Mouse (Mus musculus): ENCODE data around the gene Fbxl3.

Fbxl3 gene

DNA sequence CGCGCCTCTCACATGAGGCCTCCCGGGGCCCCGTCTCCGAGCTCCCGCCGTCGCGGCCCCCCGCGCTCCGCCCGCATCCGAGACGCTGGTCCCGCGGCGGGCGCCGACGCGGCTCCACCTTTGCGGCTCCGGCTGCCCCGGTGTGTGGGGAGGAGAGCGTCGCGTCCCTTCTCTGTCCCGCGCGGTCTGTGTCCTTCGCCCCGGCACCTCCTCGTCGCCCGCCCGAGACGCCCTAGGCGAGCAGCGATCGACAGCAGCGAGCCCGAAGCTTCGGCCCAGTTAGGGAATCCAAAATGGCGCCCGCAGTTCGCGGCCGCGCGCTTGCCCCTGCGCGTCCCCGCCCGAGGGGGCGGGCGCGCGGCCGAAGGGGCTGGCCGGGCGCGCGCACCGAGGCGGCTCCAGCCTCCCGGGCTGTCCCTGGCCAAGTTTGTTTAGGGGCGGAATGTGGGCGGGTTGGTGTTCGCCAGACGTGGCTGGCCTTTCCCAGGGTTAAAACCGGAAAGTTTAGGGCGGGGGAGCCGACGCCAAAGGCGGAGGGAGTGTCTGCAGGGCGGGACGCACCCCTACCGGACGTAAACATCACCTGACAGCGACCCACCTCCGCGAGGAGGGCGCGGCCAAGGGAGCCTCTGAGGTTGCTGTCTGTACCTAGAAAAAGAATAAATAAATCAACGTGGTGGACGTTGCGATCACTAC is at the start of gene Fbxl3:
Fbxl3 (minus strand) TSS at position 329 of the 696 bp plus-strand sequence.
- peak; percentile 97 for DNase-seq (ENCODE audit: low spot score)

DNA sequence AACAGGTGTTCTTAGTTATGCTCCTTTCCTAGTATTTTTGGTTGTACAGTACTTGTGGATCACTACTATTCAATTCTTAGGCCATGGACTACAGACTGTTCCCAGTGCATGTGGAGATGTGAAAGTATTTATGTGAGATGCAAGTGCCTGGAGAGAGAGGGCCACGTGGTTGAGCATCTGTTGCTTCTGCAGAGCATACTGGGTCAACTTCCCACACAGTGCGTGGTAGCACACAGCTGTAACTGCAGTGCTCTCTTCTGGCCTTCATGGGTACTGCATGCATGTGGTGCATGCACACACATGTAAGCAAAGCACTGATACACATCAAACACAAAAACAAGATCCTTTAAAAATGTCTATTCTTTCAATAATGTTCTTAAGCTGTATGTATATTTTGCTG is 32.6 kb upstream of the Fbxl3 start:
- DNase-seq (ENCODE audit: low spot score): peak; percentile 8

DNA sequence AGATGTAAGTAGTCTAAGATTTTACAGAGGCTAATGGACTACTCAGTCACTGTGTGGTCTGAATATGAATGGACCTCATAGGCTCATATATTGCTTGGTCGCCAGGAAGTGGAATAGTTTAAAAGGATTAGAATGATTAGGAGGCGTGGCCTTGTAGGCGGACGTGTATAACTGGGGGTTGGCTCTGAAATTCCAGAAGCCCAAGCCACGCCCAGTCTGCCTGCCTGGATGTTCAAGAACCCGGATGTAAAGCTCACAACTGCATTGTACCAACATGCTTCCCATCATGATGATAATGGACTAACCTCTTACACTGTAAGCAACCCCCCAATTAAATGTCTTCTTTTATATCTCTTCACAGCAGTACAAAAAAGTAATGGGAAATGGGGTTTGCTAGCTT is 26.4 kb upstream of the Fbxl3 start:
- no peak for DNase-seq (ENCODE audit: low spot score)

DNA sequence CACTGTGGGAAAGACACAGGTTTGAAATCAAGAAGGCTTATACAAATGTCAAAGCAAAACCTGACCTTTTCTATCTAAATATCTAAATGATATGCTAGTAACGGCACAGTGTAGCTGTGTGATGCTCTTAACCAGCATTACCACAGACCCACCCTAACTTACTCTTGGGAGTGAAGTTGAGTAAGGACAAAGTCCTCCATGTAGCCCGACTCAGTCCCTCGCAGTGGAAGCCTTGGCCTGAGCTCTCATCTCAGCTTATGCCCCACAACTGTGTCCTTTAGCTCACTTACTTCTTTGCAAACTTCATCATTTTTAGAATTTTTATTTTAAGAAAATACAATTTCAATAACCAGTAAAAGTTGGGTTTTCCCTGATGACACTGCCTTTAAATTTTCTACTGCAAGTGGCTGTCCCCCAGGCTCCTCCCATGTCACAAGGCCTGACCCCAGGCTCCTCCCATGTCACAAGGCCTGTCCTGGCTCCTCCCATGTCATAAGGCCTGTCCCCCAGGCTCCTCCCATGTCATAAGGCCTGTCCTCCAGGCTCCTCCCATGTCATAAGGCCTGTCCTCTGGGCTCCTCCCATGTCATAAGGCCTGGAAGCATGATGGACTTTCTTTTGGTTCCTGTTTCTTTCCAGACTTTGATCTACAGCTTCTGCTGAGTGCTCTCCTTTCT is 15.8 kb upstream of the Fbxl3 start:
- DNase-seq (ENCODE audit: low spot score): peak; percentile 34

DNA sequence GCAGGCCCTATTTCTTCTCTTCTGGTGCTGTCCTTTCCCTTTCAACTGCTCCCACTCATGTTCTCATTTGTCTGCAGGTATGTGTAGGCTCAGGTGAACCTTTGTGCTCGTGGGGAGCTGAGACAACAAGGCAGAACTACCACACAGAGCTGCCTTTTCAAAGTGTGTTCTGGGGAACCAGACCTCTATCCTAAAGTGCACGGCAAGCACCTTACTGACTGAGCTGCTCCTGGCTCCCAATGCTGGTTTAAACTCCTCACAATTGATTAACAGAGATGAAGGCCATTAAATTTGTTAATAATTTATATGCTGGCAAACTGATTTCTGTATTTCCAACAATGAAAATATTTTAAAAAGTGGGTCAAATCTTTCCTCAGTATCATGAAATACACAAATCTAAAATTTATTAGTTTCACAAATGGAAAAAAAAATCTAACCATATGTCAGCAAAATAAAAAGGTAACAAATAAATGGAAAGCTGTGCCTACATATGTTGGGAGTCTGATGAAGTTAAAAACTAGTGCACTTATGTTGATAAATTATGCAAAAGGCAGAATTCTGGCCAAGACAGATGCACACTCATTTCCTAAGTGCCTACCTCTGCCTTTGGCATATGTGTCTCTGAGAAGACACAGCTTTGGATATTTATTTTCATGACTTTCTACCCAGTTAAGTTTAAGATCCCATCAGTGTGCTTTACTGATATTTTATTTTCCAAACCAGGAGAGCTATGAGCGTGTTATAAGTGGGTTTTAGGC is 13.4 kb upstream of the Fbxl3 start:
- no peak for DNase-seq (ENCODE audit: low spot score)

DNA sequence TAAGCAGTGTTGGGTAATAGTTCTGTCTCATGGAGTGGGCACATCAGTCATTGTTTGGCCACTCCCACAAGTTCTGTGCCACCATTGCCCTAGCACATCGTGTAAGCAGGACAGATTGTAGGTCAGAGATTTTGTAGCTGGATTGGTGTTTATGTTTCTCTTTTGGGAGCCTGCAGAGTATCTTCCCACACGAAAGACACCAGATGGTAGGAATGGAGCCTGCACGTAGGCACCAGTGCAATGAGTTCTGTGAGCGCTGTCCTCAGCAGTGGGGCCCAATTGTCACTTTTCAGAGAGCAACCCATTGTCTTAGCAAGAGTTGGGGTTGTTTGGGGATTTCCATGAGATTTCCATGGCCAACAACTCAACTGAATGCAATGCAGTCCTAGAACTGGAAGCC is 10.6 kb upstream of the Fbxl3 start:
- peak; percentile 54 for DNase-seq (ENCODE audit: low spot score)

DNA sequence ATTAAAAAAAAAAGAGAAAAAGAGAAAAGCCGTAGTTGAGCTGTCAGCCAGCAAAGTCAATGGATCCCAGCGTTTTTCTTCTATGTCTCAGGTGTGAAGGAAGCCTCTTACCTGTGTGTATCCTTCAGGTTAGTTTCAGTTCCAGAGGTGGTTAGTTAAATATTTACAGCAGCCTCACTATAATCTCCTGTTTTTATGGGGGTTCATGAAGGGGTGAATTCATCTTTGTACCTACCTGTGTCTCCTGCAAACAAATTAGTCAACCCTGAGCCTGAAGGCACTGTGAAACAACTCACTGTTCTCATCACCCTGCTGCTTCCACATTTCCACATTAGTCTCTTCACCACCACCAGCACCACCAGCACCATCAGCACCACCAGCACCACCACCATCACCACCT is 6.9 kb upstream of the Fbxl3 start:
- DNase-seq (ENCODE audit: low spot score): no peak

DNA sequence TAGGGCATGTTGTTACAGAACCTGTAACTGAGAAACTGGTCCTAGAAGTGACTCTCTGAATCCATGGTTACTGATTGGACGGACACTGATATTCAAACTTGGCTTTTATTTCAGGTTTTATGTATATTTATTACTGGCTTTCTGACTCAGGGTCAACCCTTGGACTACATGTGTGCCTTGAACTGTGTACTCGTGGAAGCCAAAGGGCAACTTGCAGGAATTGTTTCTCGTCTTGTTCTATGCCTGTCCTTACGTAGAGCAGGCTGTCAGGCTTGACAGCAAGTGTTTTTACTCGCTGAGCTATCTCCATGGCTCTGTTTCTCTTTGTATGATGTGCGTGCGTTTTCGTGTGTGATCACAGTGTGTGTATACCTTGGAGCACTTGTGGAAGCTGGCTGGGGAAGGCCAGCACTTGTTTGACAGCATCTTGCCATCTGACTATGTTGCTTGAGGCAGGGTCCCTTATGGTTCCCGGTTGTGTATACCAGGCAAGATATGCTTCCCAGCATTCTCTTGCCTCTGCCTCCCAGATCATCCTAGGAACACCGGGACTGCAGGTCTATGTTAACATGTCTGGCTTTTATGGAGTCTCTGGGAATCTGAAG is 3.5 kb upstream of the Fbxl3 start:
- DNase-seq (ENCODE audit: low spot score): no peak

DNA sequence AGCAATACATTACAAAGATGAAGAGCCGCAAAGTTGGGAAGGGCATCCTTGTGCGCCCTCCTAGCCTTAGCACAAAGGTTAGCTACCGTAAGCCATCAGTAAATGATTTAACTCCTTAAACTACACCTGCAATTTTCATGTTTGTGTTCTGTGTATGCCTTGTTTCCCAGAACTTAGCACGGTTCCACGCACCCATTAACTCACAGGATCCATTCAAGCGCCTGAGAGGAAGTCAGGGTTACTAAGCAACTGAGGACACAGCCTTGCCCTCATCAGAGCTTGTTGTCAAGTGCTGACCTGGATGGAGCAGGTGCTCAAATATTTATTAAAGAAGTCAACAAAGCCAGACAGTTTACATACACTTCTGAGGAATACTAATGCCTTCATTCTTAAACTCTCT is 2.9 kb upstream of the Fbxl3 start:
- no peak for DNase-seq (ENCODE audit: low spot score)

DNA sequence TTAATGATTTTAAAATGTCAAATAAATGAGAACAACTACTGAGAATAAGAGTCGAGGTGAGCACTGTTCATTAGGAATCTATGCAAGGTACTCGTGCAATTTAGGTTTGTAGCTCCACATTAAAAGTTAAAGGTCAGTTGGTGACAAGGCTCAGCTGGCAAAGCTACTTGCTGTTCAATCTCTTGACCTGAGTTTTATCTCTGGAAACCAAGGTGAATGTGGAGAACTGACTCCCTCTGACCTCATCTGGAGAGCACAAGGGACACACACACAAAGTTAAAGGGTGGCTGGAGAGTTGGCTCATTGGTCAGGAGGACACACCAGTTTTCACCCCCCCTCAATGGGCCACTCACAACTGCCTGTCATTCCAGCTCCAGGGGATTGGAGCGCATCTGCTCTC is 1.8 kb upstream of the Fbxl3 start:
- DNase-seq (ENCODE audit: low spot score): no peak

DNA sequence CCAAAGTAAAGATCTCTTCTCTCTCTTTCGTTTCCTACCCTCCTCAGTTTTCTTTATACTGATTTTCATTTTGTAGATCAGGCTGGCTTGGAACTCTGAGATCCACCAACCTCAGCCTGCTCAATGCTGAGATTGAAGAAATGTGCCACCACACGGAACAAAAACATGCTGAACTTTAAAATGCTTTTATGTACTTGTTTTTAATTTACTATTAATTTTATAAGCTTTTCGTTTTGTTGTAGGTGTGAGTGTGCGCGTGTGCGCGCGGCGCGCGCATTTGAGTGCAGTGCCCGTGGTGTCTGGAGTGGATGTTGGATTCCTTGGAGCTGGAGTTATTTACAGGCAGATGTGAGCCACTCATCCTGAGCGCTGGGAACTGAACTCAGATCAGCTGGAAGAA is 930 bp upstream of the Fbxl3 start:
- DNase-seq (ENCODE audit: low spot score): no peak

DNA sequence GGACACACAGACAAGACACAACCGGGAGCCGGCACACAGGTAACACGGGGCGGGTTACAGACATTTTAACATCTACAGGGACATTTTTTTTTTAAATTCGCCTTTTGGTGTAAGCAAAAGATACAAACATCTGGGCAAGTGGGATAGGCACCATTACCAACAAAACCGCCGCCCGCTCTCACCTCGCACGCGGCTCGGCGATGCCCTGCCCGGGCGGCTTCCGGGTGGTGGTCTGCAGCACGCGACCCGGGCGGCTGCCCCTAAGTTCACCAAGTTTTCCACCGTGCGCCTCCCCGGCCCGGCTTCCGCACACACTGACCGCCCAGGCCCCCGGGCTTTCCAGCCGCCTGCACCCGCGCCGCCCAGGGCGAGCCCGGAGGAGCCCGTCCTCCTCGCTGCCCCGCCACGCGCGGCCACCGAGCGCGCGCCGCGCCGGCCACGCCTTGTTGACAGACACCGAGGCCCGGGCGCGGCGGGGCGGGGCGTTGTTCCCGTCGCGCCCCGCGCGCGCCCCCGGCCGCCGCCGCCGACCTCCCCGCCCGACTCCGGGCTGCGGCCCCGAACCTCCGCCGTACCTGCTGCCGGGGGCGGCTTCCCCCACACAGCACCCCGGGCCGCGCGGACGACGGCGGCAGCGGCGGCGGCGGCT is 655 bp downstream of the Fbxl3 start:
- peak; percentile 77 for DNase-seq (ENCODE audit: low spot score)

DNA sequence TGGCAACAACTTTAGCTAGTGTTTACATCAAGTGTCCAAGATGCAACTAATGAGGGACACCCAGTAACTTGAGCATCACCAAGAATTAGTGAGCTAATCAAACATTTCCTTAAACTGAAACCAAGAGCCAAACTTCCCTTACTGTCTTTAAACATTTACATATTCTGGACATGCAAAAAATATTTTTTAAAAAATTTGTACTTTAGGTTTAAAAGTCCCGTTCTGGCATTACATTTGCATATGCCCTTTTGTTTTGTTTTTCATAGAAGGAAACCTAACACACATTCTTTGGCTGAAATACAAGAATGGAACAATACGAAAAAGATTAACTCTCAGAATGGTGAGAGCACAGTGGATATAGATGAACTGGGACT is 1.2 kb downstream of the Fbxl3 start:
- DNase-seq (ENCODE audit: low spot score): peak; percentile 49

DNA sequence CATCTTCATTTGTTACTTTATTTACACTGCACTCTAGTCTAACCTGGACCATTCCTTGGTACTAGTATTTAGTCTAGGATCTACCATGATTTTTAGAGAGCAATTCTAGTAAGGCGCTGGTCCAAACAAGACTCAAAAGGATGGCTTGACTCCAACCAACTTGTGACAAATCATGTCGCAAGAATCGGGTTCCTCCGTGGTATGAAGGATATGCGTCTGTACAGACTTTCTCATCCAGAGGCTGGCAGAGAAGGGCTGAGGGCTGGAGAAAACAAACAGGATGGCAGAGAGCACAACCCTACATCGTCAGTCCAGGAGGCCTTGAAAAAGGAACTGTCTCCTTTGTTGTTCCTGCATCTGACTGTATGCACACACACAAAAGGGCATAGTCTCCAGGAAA is 2.7 kb downstream of the Fbxl3 start:
- DNase-seq (ENCODE audit: low spot score): peak; percentile 86

DNA sequence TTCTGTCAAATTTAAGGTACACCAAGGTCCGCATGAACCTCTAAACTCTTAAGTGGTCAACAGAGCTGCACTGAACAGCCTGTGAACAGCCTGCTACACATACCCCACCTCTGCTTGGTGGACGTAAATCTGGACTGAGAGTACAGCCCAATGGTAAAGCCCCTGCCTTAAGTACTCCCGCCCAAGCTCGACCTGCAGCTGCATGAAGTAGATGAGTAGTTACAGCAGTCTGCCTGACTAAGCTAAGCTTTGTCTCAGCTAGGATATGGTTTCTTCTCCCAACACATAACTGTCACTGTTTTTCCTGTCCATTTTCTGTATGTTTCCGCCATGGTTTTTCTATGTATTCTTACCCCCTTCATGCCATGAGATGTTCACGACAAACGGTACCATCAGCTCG is 3.5 kb downstream of the Fbxl3 start:
- no peak for DNase-seq (ENCODE audit: low spot score)

DNA sequence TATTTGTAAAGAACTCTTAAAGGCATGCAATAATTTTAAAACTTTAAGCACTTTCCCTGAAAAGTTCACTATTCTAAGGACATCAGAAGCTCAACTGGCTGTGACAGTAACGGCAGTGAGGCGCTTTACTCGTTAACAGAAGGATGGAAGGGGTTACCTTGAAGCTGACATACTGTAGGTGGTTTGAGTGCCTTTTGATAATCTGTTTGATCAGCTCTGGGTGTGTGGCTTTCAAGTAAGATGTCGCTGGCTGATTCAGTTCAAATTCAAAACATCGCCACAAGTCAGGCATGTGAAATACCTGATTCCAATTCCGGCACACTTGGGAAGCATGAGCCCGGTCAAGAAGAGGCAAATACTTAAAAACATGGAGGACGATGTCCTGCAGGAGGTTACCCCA is 4.3 kb downstream of the Fbxl3 start:
- DNase-seq (ENCODE audit: low spot score): no peak

DNA sequence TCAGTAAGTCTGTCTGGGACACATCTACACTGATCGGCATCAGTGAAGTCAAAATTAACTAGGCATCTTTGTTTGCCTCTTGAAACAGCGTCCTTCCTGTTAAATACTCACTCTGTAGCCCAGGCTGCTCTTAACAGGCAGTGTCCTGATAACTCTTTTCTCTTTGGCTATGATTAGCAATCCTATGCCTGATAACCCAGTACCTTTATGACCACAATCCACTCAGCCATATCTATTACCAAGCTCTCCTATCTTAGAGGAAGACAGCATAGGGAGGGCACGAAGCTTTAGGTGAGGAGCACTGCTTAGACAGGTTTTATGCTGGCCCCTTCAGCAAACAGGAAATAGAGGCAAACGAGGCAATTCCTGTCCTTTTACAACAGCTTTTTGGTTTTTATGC is 5.7 kb downstream of the Fbxl3 start:
- no peak for DNase-seq (ENCODE audit: low spot score)

DNA sequence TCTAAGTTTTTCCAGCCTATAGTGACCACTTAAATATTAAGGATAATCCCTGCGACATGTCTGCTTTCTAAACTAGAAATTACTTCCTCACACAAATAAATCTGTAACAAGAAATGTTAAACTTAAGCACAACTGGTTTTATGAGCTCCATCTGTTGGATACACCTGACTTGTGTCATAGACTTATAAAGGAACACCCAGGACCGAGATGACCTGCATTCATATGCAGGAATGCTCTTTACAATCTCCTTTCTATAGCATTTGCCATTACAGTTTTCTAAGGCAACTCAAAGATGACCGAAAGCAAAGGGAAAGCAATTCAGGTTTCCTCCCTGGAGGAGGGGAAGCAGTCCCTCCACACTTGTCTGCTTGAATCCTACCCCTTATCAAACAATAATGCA is 6.1 kb downstream of the Fbxl3 start:
- DNase-seq (ENCODE audit: low spot score): no peak

DNA sequence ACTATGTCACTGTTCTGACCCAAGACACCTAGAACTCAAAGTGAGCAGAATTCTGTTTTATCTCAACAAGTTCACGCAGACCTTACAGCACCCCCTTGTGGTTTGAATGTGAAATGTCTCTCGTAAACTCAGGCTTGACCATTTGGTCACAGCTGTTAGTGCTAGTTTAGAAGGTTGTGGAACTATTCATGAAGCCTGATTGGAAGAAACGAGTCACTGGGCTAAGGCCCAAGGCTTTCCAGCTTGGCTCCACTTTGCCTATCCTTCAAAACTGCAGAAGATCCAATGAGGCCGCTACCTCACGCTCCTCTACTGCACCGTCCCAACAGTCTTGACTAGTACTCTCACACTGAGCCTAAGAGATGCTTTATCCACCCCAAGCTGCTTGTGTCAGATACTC is 10.7 kb downstream of the Fbxl3 start:
- DNase-seq (ENCODE audit: low spot score): peak; percentile 55

DNA sequence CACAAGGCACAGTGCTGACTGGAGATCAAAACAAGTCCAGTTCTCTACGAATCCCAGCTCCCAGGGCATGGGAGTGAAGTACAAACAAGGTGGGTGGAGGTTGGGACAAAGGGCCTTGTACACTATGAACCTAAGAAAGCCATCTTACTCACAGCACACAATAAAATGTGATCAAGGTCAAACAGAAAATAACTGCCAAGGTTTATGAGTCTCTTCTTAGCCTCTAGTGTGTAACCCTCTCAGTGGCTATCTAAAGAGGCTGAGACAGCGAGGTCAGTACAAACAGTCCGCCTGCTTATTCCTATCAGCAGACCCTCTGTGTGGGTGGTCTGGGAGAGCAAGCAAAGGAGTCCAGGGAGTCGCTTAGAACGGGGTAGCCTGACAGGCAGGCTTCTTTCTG is 11.5 kb downstream of the Fbxl3 start:
- DNase-seq (ENCODE audit: low spot score): no peak

DNA sequence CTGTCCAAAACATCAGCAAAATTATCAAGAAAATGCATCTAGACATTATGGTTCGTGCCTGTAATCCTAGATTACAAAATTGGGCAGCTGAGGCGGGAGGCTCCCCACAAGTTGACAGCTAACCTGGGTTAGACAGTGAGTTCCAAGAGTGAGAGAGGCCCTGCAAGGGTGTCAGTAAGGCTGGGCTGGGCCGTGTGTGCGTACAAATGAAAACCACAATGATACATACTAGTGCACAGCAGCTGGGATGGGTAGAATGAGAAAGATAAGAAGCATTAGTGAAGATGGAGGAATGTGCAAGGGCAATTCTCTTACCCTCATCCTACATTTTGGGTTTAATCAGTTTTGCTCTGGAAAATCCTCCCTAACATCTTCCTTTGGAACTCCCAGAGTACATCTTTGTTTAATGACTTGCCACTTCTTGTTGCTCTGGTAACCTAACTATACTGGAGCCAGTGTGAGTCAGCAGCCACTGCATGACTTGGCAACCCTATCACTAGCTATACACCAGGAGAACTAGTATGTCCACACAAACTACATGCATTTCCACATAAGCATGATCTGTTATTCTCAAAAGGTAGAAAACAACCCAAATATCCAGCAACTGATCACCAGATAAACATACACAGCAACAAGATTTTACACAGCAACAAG is 12.6 kb downstream of the Fbxl3 start:
- DNase-seq (ENCODE audit: low spot score): no peak

Data from adipocyte (in vitro differentiated cells).